Mouse (Mus musculus) fat pad, adult 2 months (tissue): ENCODE data around the gene Olfr104-ps.

Source experiments
- DNase-seq: peaks from one replicate; pipeline ENCODE4 v3.0.0-alpha.2; 2011; ENCODE audit warnings: low read depth, low spot score; ENCODE audit errors: extremely low read depth

The Olfr104-ps gene

GRCm38 (mm10) chr17:37359282-37359681 lies at the start of gene Olfr104-ps:
Gene Olfr104-ps, plus strand, starts transcription at chr17:37359582.
- no peak for DNase-seq

- no peak for DNase-seq
Observed at GRCm38 (mm10) chr17:37310146-37310699, 49.2 kb upstream of the Olfr104-ps start.

- no peak for DNase-seq
Observed at GRCm38 (mm10) chr17:37316954-37317353, 42.4 kb upstream of the Olfr104-ps start, which contains the start of gene Olfr102. Gene Olfr102, minus strand, starts transcription at chr17:37317054.

DNA sequence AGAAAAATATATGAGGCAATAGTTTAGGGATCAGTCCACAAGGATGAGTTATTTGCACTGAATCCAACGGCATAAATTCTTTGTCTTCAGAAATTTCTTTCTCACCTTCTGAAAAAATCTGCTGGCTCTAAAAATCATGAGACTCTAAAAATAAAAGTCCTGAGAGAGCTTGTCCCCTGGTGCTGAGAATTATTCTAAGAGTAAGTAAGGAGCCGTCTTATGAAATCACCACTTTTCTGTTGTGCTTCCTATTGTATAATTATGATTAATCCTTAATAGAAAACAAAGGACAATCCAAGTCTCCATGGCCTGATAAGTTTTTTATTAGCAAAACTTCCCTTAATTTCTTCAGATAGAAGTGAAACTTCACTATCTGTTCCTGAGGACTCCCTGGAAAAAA lies 19.8 kb upstream of the Olfr104-ps start, which contains the start of gene Olfr103:
Olfr103 (minus strand) TSS at position 101 of the 400 bp plus-strand sequence.
- no peak for DNase-seq

DNA sequence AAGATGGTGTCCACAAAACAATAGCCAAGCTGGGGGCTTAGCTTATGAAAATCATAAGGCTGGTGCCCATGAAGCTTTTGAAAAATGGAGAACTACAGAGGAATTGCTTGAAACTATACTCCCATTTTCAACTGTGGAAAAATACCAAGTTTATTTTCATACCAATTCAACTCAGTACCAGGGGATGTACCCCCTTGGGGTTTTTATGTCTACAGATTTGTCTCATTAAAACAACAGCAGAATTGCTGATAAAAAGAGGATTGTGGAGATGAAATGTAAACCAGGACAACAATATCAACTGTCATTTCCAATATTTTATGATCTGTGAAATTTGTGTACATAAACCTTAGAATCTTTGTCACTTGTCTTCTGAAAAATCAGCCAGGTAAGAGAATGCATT lies 19.4 kb downstream of the Olfr104-ps start, which contains the start of gene Olfr105-ps:
Olfr105-ps (plus strand) TSS at position 301 of the 400 bp plus-strand sequence.
- no peak for DNase-seq

DNA sequence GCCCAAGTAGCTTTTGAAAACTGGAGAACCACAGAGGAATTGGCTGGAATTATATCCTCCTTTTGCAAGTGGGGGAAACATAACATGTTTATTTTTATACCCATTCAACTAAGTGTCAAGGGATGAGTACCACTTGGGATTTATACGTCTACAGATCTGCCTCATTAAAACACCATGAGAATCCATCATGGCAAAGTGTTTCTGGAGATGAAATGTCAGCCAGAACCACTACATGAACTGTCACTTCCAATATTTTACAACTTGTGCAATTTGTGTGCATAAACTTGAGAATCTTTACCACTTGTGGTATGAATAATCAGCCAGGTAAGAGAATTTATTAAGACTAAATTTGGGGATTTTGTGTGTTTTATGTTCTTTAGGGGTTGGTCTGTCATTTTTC lies 30.7 kb downstream of the Olfr104-ps start, which contains the start of gene Olfr106-ps:
Olfr106-ps (plus strand) TSS at position 301 of the 400 bp plus-strand sequence.
- DNase-seq, result no peak

DNA sequence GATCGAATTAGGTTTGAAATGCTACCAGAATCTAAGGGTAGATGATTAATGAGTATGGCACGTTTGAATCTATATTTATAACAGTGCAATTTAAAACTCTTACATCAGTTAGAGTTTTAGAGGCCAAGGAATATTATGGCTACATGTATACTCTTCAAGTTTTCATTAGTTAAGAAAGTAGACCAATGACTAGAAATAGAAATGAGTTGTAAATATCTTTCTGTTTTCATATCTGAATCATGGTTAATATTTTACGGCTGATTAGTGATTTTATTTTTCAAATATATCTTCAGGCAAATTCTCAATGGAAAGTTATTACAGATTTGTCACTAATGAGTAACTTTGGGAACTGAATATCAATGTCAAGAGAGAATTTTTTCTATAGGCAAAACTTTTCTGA lies 39.5 kb downstream of the Olfr104-ps start, which contains the start of gene Olfr107:
Olfr107 (plus strand) TSS at position 301 of the 400 bp plus-strand sequence.
- no peak for DNase-seq

DNA sequence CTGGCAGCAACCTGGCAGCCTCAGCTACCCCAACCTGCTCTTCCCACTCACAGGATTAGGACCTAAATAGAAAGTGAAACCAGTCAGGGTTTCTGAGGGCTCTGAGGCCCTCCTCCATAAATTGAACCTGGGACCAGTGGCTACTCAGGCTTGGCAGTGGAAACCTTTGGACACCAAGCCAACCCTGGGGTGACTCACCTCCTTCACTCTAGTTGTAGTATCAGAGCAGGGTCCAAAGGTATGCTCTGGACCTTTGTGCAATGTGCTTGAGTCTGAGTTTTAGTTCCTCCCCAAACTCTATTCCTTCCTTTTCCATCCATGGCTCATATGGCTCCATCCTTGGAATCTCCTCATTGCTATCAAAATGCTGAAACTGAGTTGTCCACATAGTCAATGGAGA lies 54.0 kb downstream of the Olfr104-ps start:
- DNase-seq, result no peak
